Mouse (Mus musculus) CH12.LX (cell line): ENCODE data around the gene B4gat1. TPM values are rescaled to one million over a fixed set of nuclear protein-coding genes. Genes with fewer than 3 reads are reported as not detected.
A peak's percentile ranks its signal among the peaks of the same experiment; 100 is the strongest.

Experiments
- DNase-seq: peaks from one replicate; pipeline ENCODE4 v3.0.0-alpha.2; 2013; ENCODE audit errors: extremely low read depth
- H3K27ac ChIP-seq: 2 replicates; pipeline ENCODE4 v1.5.1; 2012; ENCODE audit warnings: low read depth, mild to moderate bottlenecking, control low read depth, moderate library complexity; ENCODE audit not compliant: insufficient read depth
- H3K27me3 ChIP-seq: replicated peaks from 2 replicates; pipeline ENCODE3; 2012; ENCODE audit warnings: inconsistent platforms
- H3K36me3 ChIP-seq, 2 experiments: replicated peaks in 1 of 2; 2 replicates each; pipeline versions ENCODE3 to v1.6.1; 2012; ENCODE audit warnings: inconsistent platforms in 1 of 2, low read length in 1 of 2, mild to moderate bottlenecking in 1 of 2, mixed read lengths in 1 of 2, moderate library complexity in 1 of 2; ENCODE audit not compliant: control insufficient read depth in 1 of 2, insufficient read depth in 1 of 2
- H3K4me1 ChIP-seq, 2 experiments: 2 replicates each; pipeline ENCODE4 v1.6.1; 2012; ENCODE audit warnings: inconsistent platforms in 1 of 2, moderate library complexity in 1 of 2; ENCODE audit not compliant: insufficient read depth in 2 of 2, control insufficient read depth in 1 of 2
- H3K4me2 ChIP-seq: 2 replicates; pipeline ENCODE4 v1.6.1; 2012; ENCODE audit warnings: low read depth, mild to moderate bottlenecking, control low read depth; ENCODE audit not compliant: poor library complexity, insufficient read depth, severe bottlenecking
- H3K4me3 ChIP-seq, 3 experiments: fragments of 150-350 bp in 1 of 3; sonication (generic) in 1 of 3; replicated peaks in 1 of 3; 2 replicates each; pipeline versions ENCODE3 to v1.5.1; 2011 to 2012; ENCODE audit warnings: low read depth in 2 of 3, low read length in 2 of 3, mild to moderate bottlenecking in 2 of 3, moderate library complexity in 2 of 3, control low read depth in 1 of 3, improper control_type of control experiment in 1 of 3, inconsistent platforms in 1 of 3, mixed read lengths in 1 of 3; ENCODE audit not compliant: poor library complexity in 1 of 3
- H3K79me2 ChIP-seq: replicated peaks from 2 replicates; pipeline ENCODE4 v1.6.1; 2012; ENCODE audit warnings: mild to moderate bottlenecking, moderate library complexity; ENCODE audit not compliant: control insufficient read depth, poor library complexity, insufficient read depth, severe bottlenecking; ENCODE audit errors: extremely low read depth
- H3K9ac ChIP-seq: 2 replicates; pipeline ENCODE4 v1.6.1; 2012; ENCODE audit warnings: low read depth, mild to moderate bottlenecking, control low read depth, moderate library complexity; ENCODE audit not compliant: insufficient read depth
- H3K9me3 ChIP-seq: replicated peaks from 2 replicates; pipeline ENCODE3; 2012; ENCODE audit warnings: low read length, inconsistent platforms, mixed read lengths
- CHD1 ChIP-seq: IDR thresholded peaks from 2 replicates; pipeline ENCODE4 v1.6.1; 2012; ENCODE audit warnings: low read depth, low read length, improper control_type of control experiment, inconsistent platforms
- CTCF ChIP-seq, 2 experiments: IDR thresholded peaks in 1 of 2; conservative IDR thresholded peaks in 1 of 2; 2 replicates each; pipeline ENCODE4 v1.5.1; 2011 to 2012; ENCODE audit warnings: low read depth in 2 of 2, low read length in 2 of 2, improper control_type of control experiment in 1 of 2, inconsistent platforms in 1 of 2, mild to moderate bottlenecking in 1 of 2, moderate library complexity in 1 of 2
- GABPA ChIP-seq: IDR thresholded peaks from 2 replicates; pipeline ENCODE4 v1.6.1; 2012; ENCODE audit warnings: low read depth, low read length, improper control_type of control experiment, inconsistent platforms; ENCODE audit not compliant: insufficient replicate concordance
- HCFC1 ChIP-seq: IDR thresholded peaks from 2 replicates; pipeline ENCODE4 v1.6.1; 2012; ENCODE audit warnings: low read depth, mild to moderate bottlenecking, inconsistent platforms, low read length, improper control_type of control experiment
- JUN ChIP-seq: IDR thresholded peaks from 2 replicates; pipeline ENCODE4 v1.6.1; 2011; ENCODE audit warnings: low read depth, mild to moderate bottlenecking, low read length, improper control_type of control experiment, moderate library complexity; ENCODE audit not compliant: insufficient read depth
- JUND ChIP-seq: conservative IDR thresholded peaks from 2 replicates; pipeline ENCODE4 v1.6.1; 2011; ENCODE audit warnings: low read depth, low read length, improper control_type of control experiment
- MAX ChIP-seq: IDR thresholded peaks from 2 replicates; pipeline ENCODE4 v1.6.1; 2011; ENCODE audit warnings: low read length, improper control_type of control experiment
- MEF2A ChIP-seq: IDR thresholded peaks from 2 replicates; pipeline ENCODE4 v1.6.1; 2014; ENCODE audit warnings: low read depth, mild to moderate bottlenecking, inconsistent platforms, low read length, improper control_type of control experiment, borderline replicate concordance
- MXI1 ChIP-seq: IDR thresholded peaks from 2 replicates; pipeline ENCODE4 v1.6.1; 2011; ENCODE audit warnings: mild to moderate bottlenecking, low read depth, low read length, improper control_type of control experiment
- NELFE ChIP-seq: IDR thresholded peaks from 2 replicates; pipeline ENCODE4 v1.6.1; 2011; ENCODE audit warnings: low read depth, low read length, improper control_type of control experiment
- NRF1 ChIP-seq: IDR thresholded peaks from 2 replicates; pipeline ENCODE4 v1.6.1; 2014; ENCODE audit warnings: low read depth, mild to moderate bottlenecking, inconsistent platforms, low read length, improper control_type of control experiment, moderate library complexity
- PAX5 ChIP-seq: IDR thresholded peaks from 2 replicates; pipeline ENCODE4 v1.6.1; 2012; ENCODE audit warnings: low read length, inconsistent platforms, mixed read lengths
- POLR2A ChIP-seq: IDR thresholded peaks from 2 replicates; pipeline ENCODE4 v1.6.1; 2011; ENCODE audit warnings: low read depth, mild to moderate bottlenecking, improper control_type of control experiment, low read length
- RAD21 ChIP-seq: IDR thresholded peaks from 2 replicates; pipeline ENCODE4 v1.6.1; 2011; ENCODE audit warnings: low read depth, mild to moderate bottlenecking, low read length, improper control_type of control experiment, moderate library complexity
- RCOR1 ChIP-seq: conservative IDR thresholded peaks from 2 replicates; pipeline ENCODE4 v1.6.1; 2012; ENCODE audit warnings: low read depth, mild to moderate bottlenecking, inconsistent platforms, low read length, improper control_type of control experiment
- TBP ChIP-seq: conservative IDR thresholded peaks from 2 replicates; pipeline ENCODE4 v1.6.1; 2011; ENCODE audit warnings: low read depth, low read length, improper control_type of control experiment
- TCF12 ChIP-seq: IDR thresholded peaks from 2 replicates; pipeline ENCODE4 v1.6.1; 2014; ENCODE audit warnings: low read depth, mild to moderate bottlenecking, inconsistent platforms, low read length, improper control_type of control experiment
- USF2 ChIP-seq: conservative IDR thresholded peaks from 2 replicates; pipeline ENCODE4 v1.6.1; 2011; ENCODE audit warnings: low read depth, low read length, improper control_type of control experiment
- ZKSCAN1 ChIP-seq: IDR thresholded peaks from 2 replicates; pipeline ENCODE4 v1.6.1; 2012; ENCODE audit warnings: low read depth, inconsistent platforms, low read length, improper control_type of control experiment, borderline replicate concordance
- ZNF384 ChIP-seq: IDR thresholded peaks from 2 replicates; pipeline ENCODE4 v1.6.1; 2012; ENCODE audit warnings: low read depth, low read length, improper control_type of control experiment, inconsistent platforms
- dilution Hi-C: fragments of 300-500 bp; cut with MboI; formaldehyde crosslinking; loops from 2 replicates; pipeline ENCODE4 v1.14.3; 2020; ENCODE audit warnings: low sequenced_read_pairs; ENCODE audit not compliant: extremely low pct_unique_long_range_greater_than_20kb, extremely low pct_ligation_motif_present
- in situ Hi-C: fragments of 300-500 bp; cut with MboI; formaldehyde crosslinking; loops from 3 replicates; pipeline ENCODE4 v1.14.3; 2019; ENCODE audit warnings: low sequenced_read_pairs, low pct_ligation_motif_present, low pct_unique_long_range_greater_than_20kb, mixed read lengths
- polyA plus RNA-seq: library from polyadenylated mRNA; unstranded; fragments of >175 nt; gene quantifications from 2 replicates; pipeline ENCODE4 v1.2.1, GENCODE M21; 2012; ENCODE audit warnings: low read depth; ENCODE audit not compliant: insufficient read length
- total RNA-seq, 2 experiments: library from RNA; depleted of rRNA; stranded (reverse); fragments of 300-350 nt in 1 of 2; fragments of >200 nt in 1 of 2; gene quantifications; 2 replicates each; pipeline ENCODE4 v1.2.3; 2012 to 2014

Gene B4gat1
- total and polyA plus RNA-seq, 3 experiments = 5.2 to 12.1 (median 6.9) TPM

- dilution Hi-C loops (no loop called here), in situ Hi-C loops (no loop called here)
- H3K27ac ChIP-seq = no peak overlapping the region
- H3K9ac ChIP-seq = no peak overlapping the region
- H3K9me3 ChIP-seq = peaks cover 6% of the 10 kb centered on the region
- no peaks in the 10 kb centered on the region for H3K79me2 ChIP-seq
- H3K27me3 ChIP-seq = peaks cover 76% of the 10 kb centered on the region
- H3K4me3 ChIP-seq = no peak overlapping the region
- H3K4me2 ChIP-seq = peak overlapping the region; percentile 65
- no peak for TF ChIP-seq CTCF (conservative IDR thresholded peaks at IDR 0.05 in 1 of 2, IDR thresholded peaks at IDR 0.05 in 1 of 2; ENCODE audit: low read depth in 2 of 2, low read length in 2 of 2)
- no peak for TF ChIP-seq JUND
- no peak for TF ChIP-seq MEF2A
- no peak for TF ChIP-seq TCF12
- TF ChIP-seq CHD1 = no peak
- TF ChIP-seq ZNF384 = no peak
- TF ChIP-seq ZKSCAN1 = no peak
- no peak for TF ChIP-seq GABPA
- TF ChIP-seq MXI1 = no peak
- no peak for TF ChIP-seq NRF1
- TF ChIP-seq PAX5 = no peak
- TF ChIP-seq NELFE = no peak
- no peak for TF ChIP-seq RCOR1
- TF ChIP-seq JUN = no peak
- no peak for TF ChIP-seq USF2
- peaks cover 8 to 23% of the 10 kb centered on the region in 2 experiments; a peak in 3 of 4 replicates for H3K4me1 ChIP-seq
- no peaks in the 10 kb centered on the region for H3K36me3 ChIP-seq
- DNase-seq = no peak
Measured at GRCm38 (mm10) chr19:5073518-5073917, 34.9 kb downstream of the B4gat1 start.

GRCm38 (mm10) chr19:5079279-5079678, 40.7 kb downstream of the B4gat1 start:
- dilution Hi-C loops = no loop called here
- Histone ChIP-seq H3K27me3 (peaks cover 80% of the 10 kb centered on the region), H3K4me1 (peaks cover 0 to 8% of the 10 kb centered on the region in 2 experiments; a peak in 2 of 4 replicates)

More at GRCm38 (mm10) chr19:5079279-5079678, 40.7 kb downstream of the B4gat1 start:
- Histone ChIP-seq H3K4me2 (no peak overlapping the region), H3K9me3 (peaks cover 8% of the 10 kb centered on the region), H3K27ac (no peak overlapping the region), H3K4me3 (no peak overlapping the region), H3K79me2 (no peaks in the 10 kb centered on the region), H3K36me3 (no peaks in the 10 kb centered on the region), H3K9ac (no peak overlapping the region)
- in situ Hi-C loops = no loop called here
- DNase-seq = no peak
- TF ChIP-seq USF2 (no peak), NRF1 (no peak), CTCF (conservative IDR thresholded peaks at IDR 0.05 in 1 of 2, IDR thresholded peaks at IDR 0.05 in 1 of 2; ENCODE audit: low read depth in 2 of 2, low read length in 2 of 2) (peak in 1 of 2 experiments; percentile 22; a peak in 1 of 4 replicates), MAX (no peak), ZNF384 (no peak), HCFC1 (no peak), MXI1 (no peak), RAD21 (peak; percentile 2), JUN (no peak), TBP (no peak), POLR2A (no peak)
